Mouse (Mus musculus) CH12.LX (cell line): ENCODE data around the gene Trim10.

Source experiments
- CTCF ChIP-seq, 2 experiments: IDR thresholded peaks in 1 of 2; conservative IDR thresholded peaks in 1 of 2; 2 replicates each; pipeline ENCODE4 v1.5.1; 2011 to 2012; ENCODE audit warnings: low read depth in 2 of 2, low read length in 2 of 2, improper control_type of control experiment in 1 of 2, inconsistent platforms in 1 of 2, mild to moderate bottlenecking in 1 of 2, moderate library complexity in 1 of 2
- E2F4 ChIP-seq: IDR thresholded peaks from 2 replicates; pipeline ENCODE4 v1.6.1; 2011; ENCODE audit warnings: low read depth, low read length, improper control_type of control experiment; ENCODE audit not compliant: insufficient replicate concordance
- ELF1 ChIP-seq: IDR thresholded peaks from 2 replicates; pipeline ENCODE4 v1.6.1; 2014; ENCODE audit warnings: low read depth, mild to moderate bottlenecking, inconsistent platforms, low read length, improper control_type of control experiment
- EP300 ChIP-seq: IDR thresholded peaks from 2 replicates; pipeline ENCODE4 v1.6.1; 2011; ENCODE audit warnings: low read length, improper control_type of control experiment
- JUND ChIP-seq: conservative IDR thresholded peaks from 2 replicates; pipeline ENCODE4 v1.6.1; 2011; ENCODE audit warnings: low read depth, low read length, improper control_type of control experiment
- MYC ChIP-seq: IDR thresholded peaks from 2 replicates; pipeline ENCODE4 v1.6.1; 2011; ENCODE audit warnings: low read depth, mild to moderate bottlenecking, improper control_type of control experiment, low read length
- PAX5 ChIP-seq: IDR thresholded peaks from 2 replicates; pipeline ENCODE4 v1.6.1; 2012; ENCODE audit warnings: low read length, inconsistent platforms, mixed read lengths
- POLR2A ChIP-seq: IDR thresholded peaks from 2 replicates; pipeline ENCODE4 v1.6.1; 2011; ENCODE audit warnings: low read depth, mild to moderate bottlenecking, improper control_type of control experiment, low read length
- SIN3A ChIP-seq: IDR thresholded peaks from 2 replicates; pipeline ENCODE4 v1.6.1; 2012; ENCODE audit warnings: low read length, improper control_type of control experiment, inconsistent platforms
- TCF12 ChIP-seq: IDR thresholded peaks from 2 replicates; pipeline ENCODE4 v1.6.1; 2014; ENCODE audit warnings: low read depth, mild to moderate bottlenecking, inconsistent platforms, low read length, improper control_type of control experiment
- ZC3H11A ChIP-seq: IDR thresholded peaks from 2 replicates; pipeline ENCODE4 v1.6.1; 2012; ENCODE audit warnings: low read depth, mild to moderate bottlenecking, inconsistent platforms, low read length, improper control_type of control experiment

DNA sequence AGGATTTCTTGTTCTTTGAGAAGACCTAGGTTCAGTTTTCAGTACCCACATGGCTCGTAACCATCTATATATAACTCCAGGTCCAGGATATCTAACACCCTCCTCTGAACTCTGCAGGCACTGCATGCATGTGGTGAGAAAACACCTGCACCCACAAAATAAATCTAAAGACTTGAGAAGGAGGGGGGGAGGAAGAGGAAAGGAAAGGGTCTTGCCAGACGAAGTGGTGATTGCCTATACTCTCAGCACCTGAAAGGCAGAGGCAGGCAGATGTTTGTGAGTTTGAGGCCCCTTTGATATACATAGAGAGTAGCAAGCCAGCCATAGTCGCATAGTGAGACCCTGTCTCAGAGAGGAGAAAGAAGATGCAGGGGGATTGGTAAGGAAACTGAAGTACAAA is 29.4 kb upstream of the Trim10 start:
- TF ChIP-seq EP300 = no peak
- TF ChIP-seq CTCF (conservative IDR thresholded peaks at IDR 0.05 in 1 of 2, IDR thresholded peaks at IDR 0.05 in 1 of 2; ENCODE audit: low read depth in 2 of 2, low read length in 2 of 2) = no peak
- no peak for TF ChIP-seq JUND
- no peak for TF ChIP-seq POLR2A
- TF ChIP-seq PAX5 = no peak
- TF ChIP-seq ELF1 = no peak
- TF ChIP-seq MYC = no peak
- TF ChIP-seq ZC3H11A = no peak
- no peak for TF ChIP-seq E2F4
- TF ChIP-seq SIN3A = no peak
- no peak for TF ChIP-seq TCF12
